Mouse (Mus musculus): ENCODE measurements around the gene Magee1. TPM values are rescaled to one million over a fixed set of nuclear protein-coding genes. Genes with fewer than 3 reads are reported as not detected.

The Magee1 gene
- 8.1 TPM for polyA plus RNA-seq (2014; fragmentation: Illumina TruSeq; extraction: RNeasy Lipid Tissue Mini Kit (QIAGEN cat#74804))

DNA sequence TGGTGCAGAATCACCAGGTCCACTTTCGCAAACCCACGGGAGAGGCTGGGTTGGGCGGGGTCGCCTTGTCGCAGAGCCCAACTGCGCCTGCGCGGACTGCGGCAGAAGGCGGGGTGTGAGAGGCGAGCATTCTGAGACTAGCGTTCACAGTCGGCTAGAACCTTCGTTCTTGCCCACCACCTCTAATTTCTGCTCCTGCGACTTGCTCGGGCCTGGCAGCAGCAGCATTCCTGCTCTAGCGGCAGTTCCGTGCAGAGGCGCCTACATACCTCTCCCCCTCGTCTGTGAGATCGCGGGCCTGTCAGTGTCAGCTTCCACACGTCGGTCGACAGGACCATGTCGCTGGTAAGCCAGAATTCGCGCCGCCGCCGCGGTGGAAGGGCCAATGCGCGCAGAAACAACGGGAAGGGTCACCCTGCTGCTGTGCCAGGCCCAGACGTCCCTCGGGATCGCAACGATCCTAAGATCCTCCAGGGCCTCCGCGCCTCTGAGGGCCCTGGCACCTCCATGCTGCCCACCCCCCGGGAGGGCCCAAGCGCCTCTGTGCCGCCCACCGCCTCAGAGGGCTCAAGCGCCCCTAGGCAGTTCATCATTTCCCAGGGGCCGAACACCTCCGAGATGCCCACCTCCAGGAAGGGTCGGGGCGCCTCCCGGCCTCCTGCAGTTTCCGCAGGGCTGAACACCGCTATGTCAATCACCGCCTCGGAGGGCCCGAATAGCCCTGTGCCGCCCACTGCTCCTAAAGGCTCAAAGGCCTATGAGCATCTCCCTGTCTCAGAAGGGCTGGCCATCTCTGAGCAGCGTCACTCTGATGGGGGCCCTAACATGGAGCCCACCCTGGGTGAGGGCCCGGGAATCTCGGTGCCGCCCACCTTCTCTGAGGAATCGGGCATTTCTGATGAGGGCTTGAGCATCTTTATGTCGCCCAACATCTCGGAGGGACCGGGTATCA lies at the start of gene Magee1:
Gene Magee1 (plus strand): TSS at position 104 of the 952 bp plus-strand sequence.

DNA sequence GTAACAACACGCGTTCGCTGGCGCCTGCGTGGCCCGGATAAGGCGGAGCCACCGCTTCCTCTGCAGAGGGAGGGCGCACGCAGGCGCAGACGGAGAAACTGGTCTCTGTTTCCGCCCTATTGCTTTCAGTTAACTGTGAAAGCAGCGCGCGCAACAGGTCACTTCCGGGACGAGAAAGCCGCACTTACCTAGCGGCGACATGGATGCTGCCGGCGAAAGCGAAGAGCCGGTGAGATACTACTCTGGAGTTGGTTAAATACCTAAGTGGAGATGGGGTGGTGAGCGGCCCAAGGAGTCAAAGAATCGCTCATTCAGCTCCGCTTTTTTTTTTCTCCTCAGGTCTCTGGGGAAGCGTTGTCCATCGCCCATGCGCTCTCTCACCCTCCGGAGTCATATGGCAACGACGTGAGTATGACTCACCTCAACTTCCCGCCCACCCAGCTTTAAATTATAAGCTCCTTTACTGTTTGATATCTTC lies 40.5 kb upstream of the Magee1 start, which contains the start of gene Pbdc1:
Gene Pbdc1 (plus strand): TSS at position 142 of the 478 bp plus-strand sequence.

Other genes with a start within 250 kb of the Magee1 start
- gene Pbdc1, start 40.6 kb upstream of the Magee1 start, polyA plus RNA-seq (2014; fragmentation: Illumina TruSeq; extraction: RNeasy Lipid Tissue Mini Kit (QIAGEN cat#74804)) = 73.5 TPM